Mouse (Mus musculus): ENCODE measurements at regions not wholly inside any gene's neighbourhood (a gene's known extent, or its start where the extent isn't known, plus 50 kb on each side); places are given as distances from the start of the nearest gene placed in this dataset.
A peak's percentile ranks its signal among the peaks of the same experiment; 100 is the strongest.

GRCm38 (mm10) chr7:136559536-136559935, 334.9 kb upstream of the Mgmt start:
- Histone ChIP-seq H3K36me3 (ENCODE audit: control insufficient read depth, insufficient read depth) (no peaks in the 10 kb centered on the region), H3K9me3 (replicated peaks; ENCODE audit: control insufficient read depth, low read length) (peaks cover 2% of the 10 kb centered on the region; the same call in 1 of the 2 replicates), H3K4me1 (ENCODE audit: control insufficient read depth, insufficient read depth, low read length) (no peaks in the 10 kb centered on the region), H3K27ac (ENCODE audit: low read length) (no peak overlapping the region), H3K4me3 (ENCODE audit: low read length) (no peak overlapping the region), H3K27me3 (ENCODE audit: control insufficient read depth, insufficient read depth, low read length) (no peaks in the 10 kb centered on the region), H3K4me2 (ENCODE audit: low read depth, low read length) (no peak overlapping the region), H3K9ac (ENCODE audit: low read length) (no peak overlapping the region)
- WGBS: 75% methylated on average over 6 of the region's 6 CpGs
- no peak for ATAC-seq (replicated peaks; ENCODE audit: extremely low read depth, insufficient read depth, low FRiP score)

DNA sequence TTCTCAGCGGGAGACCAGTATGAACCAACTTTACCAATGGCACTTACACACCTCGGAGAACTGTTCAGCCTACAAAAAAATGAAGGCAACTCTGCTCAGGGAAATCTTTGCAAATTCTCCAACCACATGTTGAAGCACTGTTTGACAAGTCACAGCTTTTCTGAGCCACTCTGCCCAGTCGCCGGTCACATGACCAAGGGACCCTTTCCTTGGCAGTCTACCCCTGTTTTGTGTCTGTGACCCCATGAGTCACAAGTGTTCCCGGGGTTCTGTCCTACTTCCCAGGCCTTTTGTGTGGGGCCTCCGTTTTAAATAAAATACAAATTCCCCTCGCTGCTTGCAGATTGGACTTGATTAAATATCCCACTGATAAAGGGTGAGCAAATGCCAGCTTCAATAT, 323.5 kb upstream of the Mgmt start:
- Histone ChIP-seq H3K27me3 (ENCODE audit: control insufficient read depth, insufficient read depth, low read length) (no peaks in the 10 kb centered on the region; the same call in 1 of the 2 replicates), H3K4me2 (ENCODE audit: low read depth, low read length) (no peak overlapping the region), H3K4me1 (ENCODE audit: control insufficient read depth, insufficient read depth, low read length) (no peaks in the 10 kb centered on the region), H3K4me3 (ENCODE audit: low read length) (no peak overlapping the region), H3K9me3 (replicated peaks; ENCODE audit: control insufficient read depth, low read length) (no peaks in the 10 kb centered on the region), H3K27ac (ENCODE audit: low read length) (no peak overlapping the region), H3K9ac (ENCODE audit: low read length) (no peak overlapping the region), H3K36me3 (ENCODE audit: control insufficient read depth, insufficient read depth) (no peaks in the 10 kb centered on the region)
- ATAC-seq (replicated peaks; ENCODE audit: extremely low read depth, insufficient read depth, low FRiP score): no peak
- WGBS: 63% methylated on average over 7 of the region's 7 CpGs

DNA sequence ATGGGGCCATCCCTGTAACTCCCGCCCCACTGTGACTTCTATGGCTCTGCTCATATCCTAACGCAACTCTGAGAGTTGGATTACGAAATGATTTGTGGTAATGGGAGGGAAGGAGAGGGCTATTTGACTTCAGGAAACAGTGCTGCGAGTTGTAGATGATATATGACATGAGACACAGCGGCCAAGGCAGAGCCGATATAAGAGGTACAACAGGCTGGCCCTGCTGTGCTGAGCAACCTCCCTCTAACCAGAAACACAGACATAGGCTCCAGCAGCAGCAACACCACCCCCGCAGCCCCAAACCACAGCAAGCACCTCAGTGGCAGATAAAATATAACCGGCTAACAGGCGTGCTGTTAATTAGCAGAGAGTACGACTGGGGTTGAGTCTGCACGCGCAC, 312.5 kb upstream of the Mgmt start:
- H3K27me3 ChIP-seq (ENCODE audit: control insufficient read depth, insufficient read depth, low read length): peaks cover 22% of the 10 kb centered on the region
- 69% methylated on average over 12 of the region's 12 CpGs for WGBS
- no peak for ATAC-seq (replicated peaks; ENCODE audit: extremely low read depth, insufficient read depth, low FRiP score)

DNA sequence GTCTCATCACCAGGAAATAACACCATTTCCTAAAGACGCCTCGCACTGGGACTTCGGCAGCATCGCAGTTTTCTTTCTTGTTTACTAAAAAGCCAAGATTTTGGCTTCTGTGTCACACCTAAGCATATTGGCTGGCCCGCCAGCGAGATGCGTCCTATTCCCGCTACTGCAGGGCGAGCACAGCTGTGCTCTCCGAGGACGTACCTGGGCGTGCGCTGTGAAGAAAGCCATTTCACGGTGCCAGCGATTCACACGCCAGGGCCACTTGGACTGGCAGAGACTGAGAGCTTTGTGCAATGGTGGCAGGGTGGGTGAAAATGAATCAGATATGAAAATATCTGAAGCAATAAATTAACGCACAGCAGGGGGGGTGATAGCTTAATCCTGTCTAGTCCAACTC, 310.1 kb upstream of the Mgmt start:
- H3K4me1 ChIP-seq (ENCODE audit: control insufficient read depth, insufficient read depth, low read length): no peaks in the 10 kb centered on the region
- peaks cover 22% of the 10 kb centered on the region for H3K27me3 ChIP-seq (ENCODE audit: control insufficient read depth, insufficient read depth, low read length)
- no peaks in the 10 kb centered on the region for H3K9me3 ChIP-seq (replicated peaks; ENCODE audit: control insufficient read depth, low read length)
- 57% methylated on average over 17 of the region's 17 CpGs for WGBS
- H3K9ac ChIP-seq (ENCODE audit: low read length): no peak overlapping the region
- no peaks in the 10 kb centered on the region for H3K36me3 ChIP-seq (ENCODE audit: control insufficient read depth, insufficient read depth)
- no peak overlapping the region for H3K27ac ChIP-seq (ENCODE audit: low read length)
- no peak for ATAC-seq (replicated peaks; ENCODE audit: extremely low read depth, insufficient read depth, low FRiP score)
- H3K4me2 ChIP-seq (ENCODE audit: low read depth, low read length): 0 out of 2 replicates have a peak overlapping the region, but pooled peaks have one; percentile 16
- no peak overlapping the region for H3K4me3 ChIP-seq (ENCODE audit: low read length)

More for the DNA sequence above, 312.5 kb upstream of the Mgmt start:
- H3K4me2 ChIP-seq (ENCODE audit: low read depth, low read length): no peak overlapping the region
- H3K4me1 ChIP-seq (ENCODE audit: control insufficient read depth, insufficient read depth, low read length): no peaks in the 10 kb centered on the region
- no peak overlapping the region for H3K9ac ChIP-seq (ENCODE audit: low read length)
- no peaks in the 10 kb centered on the region; the same call in 1 of the 2 replicates for H3K9me3 ChIP-seq (replicated peaks; ENCODE audit: control insufficient read depth, low read length)
- no peaks in the 10 kb centered on the region for H3K36me3 ChIP-seq (ENCODE audit: control insufficient read depth, insufficient read depth)
- H3K4me3 ChIP-seq (ENCODE audit: low read length): no peak overlapping the region
- H3K27ac ChIP-seq (ENCODE audit: low read length): no peak overlapping the region

DNA sequence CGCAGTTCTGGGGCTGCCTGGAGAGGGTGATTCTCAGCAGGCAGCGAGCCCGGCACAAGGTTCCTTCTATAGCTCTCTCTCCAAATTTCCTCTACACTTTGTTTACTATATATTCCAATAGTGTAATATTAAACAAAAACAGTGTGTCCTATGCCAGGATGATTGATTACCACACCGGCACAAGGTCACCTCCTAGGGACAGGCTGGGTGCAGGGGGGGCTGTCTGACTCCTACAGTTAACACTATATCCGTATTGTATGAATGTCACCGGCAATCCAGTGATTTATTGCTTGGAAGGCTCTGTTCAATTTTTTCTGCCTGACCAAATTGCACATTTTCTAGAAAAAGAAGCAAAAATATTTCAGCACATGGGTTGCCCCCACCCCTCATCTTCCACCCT, 305.9 kb upstream of the Mgmt start:
- Histone ChIP-seq H3K4me1 (ENCODE audit: control insufficient read depth, insufficient read depth, low read length) (no peaks in the 10 kb centered on the region), H3K36me3 (ENCODE audit: control insufficient read depth, insufficient read depth) (no peaks in the 10 kb centered on the region), H3K27ac (ENCODE audit: low read length) (no peak overlapping the region), H3K4me3 (ENCODE audit: low read length) (no peak overlapping the region), H3K9ac (ENCODE audit: low read length) (no peak overlapping the region), H3K4me2 (ENCODE audit: low read depth, low read length) (no peak overlapping the region), H3K9me3 (replicated peaks; ENCODE audit: control insufficient read depth, low read length) (no peaks in the 10 kb centered on the region), H3K27me3 (ENCODE audit: control insufficient read depth, insufficient read depth, low read length) (peaks cover 16% of the 10 kb centered on the region)
- ATAC-seq (replicated peaks; ENCODE audit: extremely low read depth, insufficient read depth, low FRiP score): no peak
- WGBS: 79% methylated on average over 6 of the region's 6 CpGs

- H3K4me2 ChIP-seq (ENCODE audit: low read depth, low read length): no peak overlapping the region
- no peaks in the 10 kb centered on the region; the same call in 1 of the 2 replicates for H3K27me3 ChIP-seq (ENCODE audit: control insufficient read depth, insufficient read depth, low read length)
- no peaks in the 10 kb centered on the region for H3K4me1 ChIP-seq (ENCODE audit: control insufficient read depth, insufficient read depth, low read length)
- no peak for ATAC-seq (replicated peaks; ENCODE audit: extremely low read depth, insufficient read depth, low FRiP score)
- no peak overlapping the region for H3K27ac ChIP-seq (ENCODE audit: low read length)
- no peaks in the 10 kb centered on the region for H3K36me3 ChIP-seq (ENCODE audit: control insufficient read depth, insufficient read depth)
- no peak overlapping the region for H3K4me3 ChIP-seq (ENCODE audit: low read length)
- H3K9ac ChIP-seq (ENCODE audit: low read length): no peak overlapping the region
- no peaks in the 10 kb centered on the region for H3K9me3 ChIP-seq (replicated peaks; ENCODE audit: control insufficient read depth, low read length)
These were observed 303.5 kb upstream of the Mgmt start for GRCm38 (mm10) chr7:136590947-136591346.

GRCm38 (mm10) chr7:136607278-136608120, 286.9 kb upstream of the Mgmt start:
- WGBS: 72% methylated on average over 7 of the region's 7 CpGs
- Histone ChIP-seq H3K4me3 (ENCODE audit: low read length) (no peak overlapping the region), H3K9ac (ENCODE audit: low read length) (no peak overlapping the region), H3K36me3 (ENCODE audit: control insufficient read depth, insufficient read depth) (no peaks in the 10 kb centered on the region), H3K4me2 (ENCODE audit: low read depth, low read length) (no peak overlapping the region), H3K9me3 (replicated peaks; ENCODE audit: control insufficient read depth, low read length) (no peaks in the 10 kb centered on the region), H3K27ac (ENCODE audit: low read length) (no peak overlapping the region), H3K27me3 (ENCODE audit: control insufficient read depth, insufficient read depth, low read length) (no peaks in the 10 kb centered on the region), H3K4me1 (ENCODE audit: control insufficient read depth, insufficient read depth, low read length) (no peaks in the 10 kb centered on the region)
- ATAC-seq (replicated peaks; ENCODE audit: extremely low read depth, insufficient read depth, low FRiP score): no peak

DNA sequence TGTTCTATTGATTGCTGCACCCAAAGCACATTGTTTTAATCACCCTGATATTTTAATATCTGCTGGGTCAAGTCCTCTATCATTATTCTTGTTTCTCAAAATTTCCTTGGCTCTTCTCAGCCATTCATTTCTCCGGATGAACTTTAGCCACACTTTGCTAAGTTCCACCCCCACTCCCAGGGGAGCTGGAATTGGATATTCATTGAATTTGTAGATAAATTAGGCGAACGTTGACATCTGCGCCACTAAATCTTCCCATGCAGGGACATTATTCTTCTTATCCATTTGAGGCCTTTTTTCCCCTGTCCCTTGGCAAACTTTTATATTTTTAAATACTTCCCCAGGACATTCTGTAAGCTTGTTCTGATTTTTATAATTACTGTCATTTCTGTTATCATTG, 280.9 kb upstream of the Mgmt start:
- Histone ChIP-seq H3K36me3 (ENCODE audit: control insufficient read depth, insufficient read depth) (no peaks in the 10 kb centered on the region), H3K27me3 (ENCODE audit: control insufficient read depth, insufficient read depth, low read length) (no peaks in the 10 kb centered on the region), H3K9me3 (replicated peaks; ENCODE audit: control insufficient read depth, low read length) (no peaks in the 10 kb centered on the region), H3K9ac (ENCODE audit: low read length) (no peak overlapping the region), H3K4me1 (ENCODE audit: control insufficient read depth, insufficient read depth, low read length) (no peaks in the 10 kb centered on the region), H3K27ac (ENCODE audit: low read length) (no peak overlapping the region), H3K4me3 (ENCODE audit: low read length) (no peak overlapping the region), H3K4me2 (ENCODE audit: low read depth, low read length) (no peak overlapping the region)
- ATAC-seq (replicated peaks; ENCODE audit: extremely low read depth, insufficient read depth, low FRiP score): no peak
- WGBS: 74% methylated on average over 4 of the region's 4 CpGs

DNA sequence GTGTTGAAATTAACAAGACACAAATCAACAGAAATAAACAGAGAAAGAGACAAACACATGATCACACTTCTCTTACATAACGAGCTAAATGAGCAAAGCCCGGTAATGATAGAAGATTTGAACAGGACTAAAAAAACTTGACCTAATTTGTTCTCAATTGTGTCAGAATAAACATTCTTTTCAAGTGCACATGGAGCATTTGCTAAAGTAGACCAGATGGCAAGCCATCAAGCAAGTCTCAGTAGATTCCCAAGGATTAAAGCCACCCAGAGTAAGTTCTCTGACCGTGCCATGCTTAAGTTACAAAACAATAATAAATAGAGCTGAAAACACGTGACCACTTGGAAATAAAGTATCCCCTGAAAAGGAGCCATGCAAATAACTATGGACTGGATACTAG, 269.9 kb upstream of the Mgmt start:
- no peaks in the 10 kb centered on the region; the same call in 1 of the 2 replicates for H3K27me3 ChIP-seq (ENCODE audit: control insufficient read depth, insufficient read depth, low read length)
- H3K9me3 ChIP-seq (replicated peaks; ENCODE audit: control insufficient read depth, low read length): no peaks in the 10 kb centered on the region
- no peaks in the 10 kb centered on the region for H3K36me3 ChIP-seq (ENCODE audit: control insufficient read depth, insufficient read depth)
- no peaks in the 10 kb centered on the region for H3K4me1 ChIP-seq (ENCODE audit: control insufficient read depth, insufficient read depth, low read length)
- WGBS: 73% methylated on average over 4 of the region's 4 CpGs
- no peak overlapping the region for H3K4me3 ChIP-seq (ENCODE audit: low read length)
- no peak overlapping the region for H3K9ac ChIP-seq (ENCODE audit: low read length)
- no peak overlapping the region for H3K27ac ChIP-seq (ENCODE audit: low read length)
- H3K4me2 ChIP-seq (ENCODE audit: low read depth, low read length): no peak overlapping the region
- ATAC-seq (replicated peaks; ENCODE audit: extremely low read depth, insufficient read depth, low FRiP score): no peak
